Mouse (Mus musculus): Measurements from ENCODE around the gene Trim46.

Trim46 gene

GRCm38 (mm10) chr3:89246261-89247100 lies at the start of gene Trim46:
Gene Trim46, minus strand, starts transcription at chr3:89246309.
- DNase-seq, result peak; percentile 92

GRCm38 (mm10) chr3:89295685-89296230 lies 49.6 kb upstream of the Trim46 start:
- no peak for DNase-seq

GRCm38 (mm10) chr3:89294195-89294594 lies 48.1 kb upstream of the Trim46 start:
- DNase-seq, result no peak

GRCm38 (mm10) chr3:89293247-89293918 lies 47.3 kb upstream of the Trim46 start:
- DNase-seq, result no peak

GRCm38 (mm10) chr3:89292303-89292702 lies 46.2 kb upstream of the Trim46 start:
- no peak for DNase-seq

GRCm38 (mm10) chr3:89291874-89292273 lies 45.8 kb upstream of the Trim46 start:
- no peak for DNase-seq

- DNase-seq, result no peak
These were observed 42.4 kb upstream of the Trim46 start for GRCm38 (mm10) chr3:89288503-89288928.

- no peak for DNase-seq
These were observed 41.2 kb upstream of the Trim46 start for GRCm38 (mm10) chr3:89287286-89287685.

GRCm38 (mm10) chr3:89285526-89285925 lies 39.4 kb upstream of the Trim46 start:
- no peak for DNase-seq

GRCm38 (mm10) chr3:89284261-89284660 lies 38.2 kb upstream of the Trim46 start:
- DNase-seq, result no peak

GRCm38 (mm10) chr3:89282291-89282643 lies 36.2 kb upstream of the Trim46 start:
- no peak for DNase-seq

- DNase-seq, result peak; percentile 86
These were observed 35.6 kb upstream of the Trim46 start for GRCm38 (mm10) chr3:89281579-89282290.

GRCm38 (mm10) chr3:89280606-89281511 lies 34.8 kb upstream of the Trim46 start, which contains the start of gene Efna1:
Gene Efna1, minus strand, starts transcription at chr3:89281142.
- no peak for DNase-seq

- peak; percentile 48 for DNase-seq
These were observed 34.0 kb upstream of the Trim46 start for GRCm38 (mm10) chr3:89280050-89280605.

GRCm38 (mm10) chr3:89279153-89279890 lies 33.2 kb upstream of the Trim46 start:
- peak; percentile 85 for DNase-seq

GRCm38 (mm10) chr3:89278643-89279042 lies 32.5 kb upstream of the Trim46 start:
- no peak for DNase-seq

- no peak for DNase-seq
These were observed 32.0 kb upstream of the Trim46 start for GRCm38 (mm10) chr3:89278107-89278506.

GRCm38 (mm10) chr3:89277281-89278021 lies 31.3 kb upstream of the Trim46 start:
- DNase-seq, result peak; percentile 47

GRCm38 (mm10) chr3:89276061-89276460 lies 30.0 kb upstream of the Trim46 start:
- DNase-seq, result no peak

- DNase-seq, result no peak
These were observed 25.7 kb upstream of the Trim46 start for GRCm38 (mm10) chr3:89271760-89272159.

Measured in right cerebral cortex, adult 18-20 months (tissue).